Mouse (Mus musculus) G1E (cell line): ENCODE results near the gene Pmf1.

Experiments used
- CTCF ChIP-seq: IDR thresholded peaks from 2 replicates; pipeline ENCODE4 v1.5.1; 2012; ENCODE audit warnings: low read depth, low read length, inconsistent platforms, mixed read lengths
- GATA1 ChIP-seq: IDR thresholded peaks from 2 replicates; pipeline ENCODE4 v1.6.1; 2012; ENCODE audit warnings: borderline replicate concordance, low read length, inconsistent platforms, mixed read lengths
- GATA2 ChIP-seq: IDR thresholded peaks from 2 replicates; pipeline ENCODE4 v1.6.1; 2012; ENCODE audit warnings: low read depth, low read length, inconsistent platforms, borderline replicate concordance
- POLR2AphosphoS5 ChIP-seq: IDR thresholded peaks from 2 replicates; pipeline ENCODE4 v1.6.1; 2012; ENCODE audit warnings: low read depth, low read length, inconsistent platforms; ENCODE audit not compliant: insufficient replicate concordance
- TAL1 ChIP-seq: conservative IDR thresholded peaks from 2 replicates; pipeline ENCODE4 v1.6.1; 2012; ENCODE audit warnings: low read depth, low read length, inconsistent platforms, mixed read lengths

- TF ChIP-seq TAL1 (no peak), CTCF (no peak), GATA1 (no peak), POLR2AphosphoS5 (no peak), GATA2 (no peak)
These were observed 1.2 kb downstream of the Pmf1 start for GRCm38 (mm10) chr3:88408953-88409352.
